Mouse (Mus musculus) C2C12 (cell line): ENCODE data around the gene Sptbn1.

Experiments used
- CEBPB ChIP-seq: IDR thresholded peaks from one replicate; pipeline ENCODE4 v1.6.1; 2011; ENCODE audit warnings: low read depth, mild to moderate bottlenecking, control low read depth, moderate library complexity
- CTCF ChIP-seq: IDR thresholded peaks from one replicate; pipeline ENCODE4 v1.5.1; 2011; ENCODE audit not compliant: control insufficient read depth, insufficient read depth, insufficient read length
- FOSL1 ChIP-seq: IDR thresholded peaks from one replicate; pipeline ENCODE4 v1.8.0; 2011; ENCODE audit warnings: mild to moderate bottlenecking, low read length; ENCODE audit not compliant: poor library complexity, insufficient read depth, severe bottlenecking
- MAX ChIP-seq: IDR thresholded peaks from one replicate; pipeline ENCODE4 v1.6.1; 2011; ENCODE audit warnings: mild to moderate bottlenecking, control low read depth
- MYOD1 ChIP-seq: IDR thresholded peaks from one replicate; pipeline ENCODE4 v1.6.1; 2011; ENCODE audit warnings: low read depth; ENCODE audit not compliant: control insufficient read depth, insufficient read length
- MYOG ChIP-seq: IDR thresholded peaks from one replicate; pipeline ENCODE4 v1.6.1; 2011; ENCODE audit not compliant: control insufficient read depth, insufficient read length; ENCODE audit errors: extremely low read depth
- USF1 ChIP-seq: IDR thresholded peaks from one replicate; pipeline ENCODE4 v1.6.1; 2011; ENCODE audit warnings: low read depth, mild to moderate bottlenecking, control low read depth, moderate library complexity

- TF ChIP-seq CTCF, result no peak
- no peak for TF ChIP-seq MAX
- no peak for TF ChIP-seq USF1
- no peak for TF ChIP-seq FOSL1
- no peak for TF ChIP-seq MYOG
- no peak for TF ChIP-seq MYOD1
- no peak for TF ChIP-seq CEBPB
These were observed 49.6 kb downstream of the Sptbn1 start for GRCm38 (mm10) chr11:30218386-30218785.
